ENCODE assay signal across 7 mouse cellular contexts in genomic region chr1:143503436-143504065, GRCm38 (mm10).
DNase-seq lines count a peak whose midpoint lies in the region; ATAC-seq and TF ChIP-seq lines count a peak whose summit lies in the region.

No protein-coding gene starts in this region.

- no peak for TF ChIP-seq CTCF in kidney, adult 2 months (conservative IDR thresholded peaks at IDR 0.05; ENCODE audit: insufficient read depth, insufficient read length, low read depth, low read length)
- TF ChIP-seq CTCF in brain, embryonic 14.5 days (IDR thresholded peaks at IDR 0.05; ENCODE audit: borderline replicate concordance, extremely low read depth, insufficient read depth, insufficient read length): no peak
- no peak for TF ChIP-seq CTCF in lung, adult 2 months (IDR thresholded peaks at IDR 0.05; ENCODE audit: insufficient read depth, low read length)

- no peaks in the 10 kb centered on the region for H3K36me3 ChIP-seq in kidney, adult 2 months (ENCODE audit: control insufficient read depth, insufficient read depth, low read length)
- H3K36me3 ChIP-seq in embryonic facial prominence, embryonic 15.5 days: no peaks in the 10 kb centered on the region
- H3K36me3 ChIP-seq in midbrain, embryonic 15.5 days (replicated peaks): no peaks in the 10 kb centered on the region

- H3K4me1 ChIP-seq in kidney, adult 2 months (ENCODE audit: control insufficient read depth, insufficient read depth, low read length): no peaks in the 10 kb centered on the region
- H3K4me1 ChIP-seq in embryonic facial prominence, embryonic 15.5 days: 0 out of 2 replicates have a peak, but pooled peaks cover 4% of the 10 kb centered on the region
- H3K4me1 ChIP-seq in midbrain, embryonic 15.5 days: 0 out of 2 replicates have a peak, but pooled peaks cover 3% of the 10 kb centered on the region
- no peaks in the 10 kb centered on the region for H3K4me1 ChIP-seq in lung, adult 2 months (ENCODE audit: control insufficient read depth, insufficient read depth, low read length)

- H3K4me2 ChIP-seq in embryonic facial prominence, embryonic 15.5 days (replicated peaks): no peak overlapping the region
- no peak overlapping the region for H3K4me2 ChIP-seq in midbrain, embryonic 15.5 days

- no peak for TF ChIP-seq POLR2A in kidney, adult 2 months (IDR thresholded peaks at IDR 0.05; ENCODE audit: low read depth, low read length)
- TF ChIP-seq POLR2A in brain, embryonic 14.5 days (IDR thresholded peaks at IDR 0.05; ENCODE audit: borderline replicate concordance, extremely low read depth, insufficient read depth, insufficient read length, poor library complexity, severe bottlenecking): no peak
- TF ChIP-seq POLR2A in lung, adult 2 months (IDR thresholded peaks at IDR 0.05; ENCODE audit: borderline replicate concordance, extremely low read depth, low read depth, low read length): no peak

- no peak overlapping the region for H3K4me3 ChIP-seq in kidney, adult 2 months (ENCODE audit: insufficient read depth, low read depth, low read length)
- H3K4me3 ChIP-seq in embryonic facial prominence, embryonic 15.5 days (replicated peaks): no peak overlapping the region
- H3K4me3 ChIP-seq in midbrain, embryonic 15.5 days: no peak overlapping the region
- H3K4me3 ChIP-seq in lung, adult 2 months (replicated peaks; ENCODE audit: extremely low read depth, low read depth, low read length): no peak overlapping the region

- H3K27ac ChIP-seq in kidney, adult 2 months (ENCODE audit: insufficient read depth, low read depth, low read length): no peak overlapping the region
- H3K27ac ChIP-seq in embryonic facial prominence, embryonic 15.5 days (replicated peaks): no peak overlapping the region
- H3K27ac ChIP-seq in midbrain, embryonic 15.5 days: no peak overlapping the region

- 37% methylated on average over 11 of the region's 11 CpGs for WGBS in kidney, adult 2 months
- 19% methylated on average over 11 of the region's 11 CpGs for WGBS in embryonic facial prominence, embryonic 15.5 days
- WGBS in midbrain, embryonic 15.5 days: 51% methylated on average over 11 of the region's 11 CpGs
- WGBS in lung, adult 2 months: 66% methylated on average over 11 of the region's 11 CpGs

- DNase-seq in kidney, adult 9 months: peak; percentile 3
- no peak for DNase-seq in kidney, adult 2 months
- peak; percentile 40 for DNase-seq in brain, embryonic 14.5 days (ENCODE audit: low read depth)
- no peak for DNase-seq in lung, adult 2 months
- no peak for DNase-seq in thymus, postnatal 25 days

- ATAC-seq in embryonic facial prominence, embryonic 15.5 days (ENCODE audit: insufficient number of reproducible peaks, low FRiP score, low TSS enrichment, low read depth): 0 out of 2 replicates have a peak, but pooled peaks have one; percentile 51
- peak; percentile 79 for ATAC-seq in midbrain, embryonic 15.5 days (replicated peaks)

- no peaks in the 10 kb centered on the region for H3K27me3 ChIP-seq in kidney, adult 2 months (replicated peaks; ENCODE audit: control insufficient read depth, insufficient read depth, low read length)
- H3K27me3 ChIP-seq in embryonic facial prominence, embryonic 15.5 days: no peaks in the 10 kb centered on the region
- H3K27me3 ChIP-seq in midbrain, embryonic 15.5 days (replicated peaks): no peaks in the 10 kb centered on the region

- no peaks in the 10 kb centered on the region for H3K9me3 ChIP-seq in embryonic facial prominence, embryonic 15.5 days (replicated peaks)
- H3K9me3 ChIP-seq in midbrain, embryonic 15.5 days: no peaks in the 10 kb centered on the region

- no peak overlapping the region for H3K9ac ChIP-seq in embryonic facial prominence, embryonic 15.5 days
- H3K9ac ChIP-seq in midbrain, embryonic 15.5 days: no peak overlapping the region

Comparison
In these comparisons a context has a peak if more than half of its experiments do, and no peak if none do; other contexts are left out.
1. DNase-seq: peak in kidney, adult 9 months (single experiment) and brain, embryonic 14.5 days (single experiment); none in kidney, adult 2 months (single experiment), lung, adult 2 months (single experiment) and thymus, postnatal 25 days (single experiment).